Mouse (Mus musculus): ENCODE results near the gene Cfap126. TPM values are rescaled to one million over a fixed set of nuclear protein-coding genes. Genes with fewer than 3 reads are reported as not detected.

Cfap126 gene
- total RNA-seq, 4 experiments from 2014 or later = 0.60 to 2.0 (median 0.88) TPM

Small RNA genes within 50 kb of the gene (microRNA-seq; reads per million reads assigned to microRNA genes)
- not detected for gene Gm27552
- gene Gm27844 = not detected
- not detected for gene Mir6546

Other genes with a start within 250 kb of the Cfap126 start
- gene Atf6, start 246.1 kb upstream of the Cfap126 start, total RNA-seq (2022) = 10 to 100 TPM; 70.6 to 81.4 (median 76.4) TPM
- gene Gm26620, start 228.9 kb upstream of the Cfap126 start, total RNA-seq (2022) = under 1 TPM in 3 of 4 experiments, not detected in 1; 0.44 to 0.68 (median 0.57) TPM
- 1 to 10 TPM; 7.6 to 8.9 (median 8.3) TPM for gene Dusp12, start 228.4 kb upstream of the Cfap126 start, total RNA-seq (2022)
- not detected for gene Fcrlb, start 201.0 kb upstream of the Cfap126 start, total RNA-seq (2022)
- gene Fcrla, start 186.3 kb upstream of the Cfap126 start, total RNA-seq (2022) = 1 to 10 TPM in 1 of 4 experiments, under 1 TPM in 2, not detected in 1; 0.75 to 1.1 (median 0.86) TPM
- gene Fcgr2b, start 137.4 kb upstream of the Cfap126 start, total RNA-seq (2022) = 10 to 100 TPM in 1 of 4 experiments, 1 to 10 TPM in 3; 3.9 to 10.6 (median 5.7) TPM
- gene Fcgr4, start 95.0 kb upstream of the Cfap126 start, total RNA-seq (2022) = 1 to 10 TPM in 1 of 4 experiments, under 1 TPM in 2, not detected in 1; 0.22 to 1.4 (median 0.50) TPM
- 10 to 100 TPM in 2 of 4 experiments, 1 to 10 TPM in 2; 7.8 to 13.7 (median 9.7) TPM for gene Fcgr3, start 49.0 kb upstream of the Cfap126 start, total RNA-seq (2022)
- gene Sdhc, start 36.7 kb downstream of the Cfap126 start, total RNA-seq (2022) = 1,000 to 10,000 TPM; 1,259 to 1,304 (median 1,268) TPM
- under 1 TPM in 2 of 4 experiments, not detected in 2; 0.31 to 0.41 TPM for gene Mpz, start 36.8 kb downstream of the Cfap126 start, total RNA-seq (2022)
- 100 to 1,000 TPM; 193 to 360 (median 253) TPM for gene Pcp4l1, start 82.3 kb downstream of the Cfap126 start, total RNA-seq (2022)
- gene Nr1i3, start 100.1 kb downstream of the Cfap126 start, total RNA-seq (2022) = not detected
- gene Tomm40l, start 108.6 kb downstream of the Cfap126 start, total RNA-seq (2022) = 100 to 1,000 TPM in 1 of 4 experiments, 10 to 100 TPM in 3; 94.3 to 111 (median 97.4) TPM
- 1 to 10 TPM; 1.8 to 4.9 (median 1.9) TPM for gene Apoa2, start 111.1 kb downstream of the Cfap126 start, total RNA-seq (2022)
- gene Fcer1g, start 120.4 kb downstream of the Cfap126 start, total RNA-seq (2022) = 10 to 100 TPM in 2 of 4 experiments, 1 to 10 TPM in 2; 8.2 to 14.4 (median 11.5) TPM
- under 1 TPM; 0.19 to 0.60 (median 0.25) TPM for gene Adamts4, start 136.5 kb downstream of the Cfap126 start, total RNA-seq (2022)
- gene Ndufs2, start 137.5 kb downstream of the Cfap126 start, total RNA-seq (2022) = 1,000 to 10,000 TPM; 1,619 to 1,708 (median 1,672) TPM
- gene B4galt3, start 156.4 kb downstream of the Cfap126 start, total RNA-seq (2022) = 10 to 100 TPM; 15.4 to 20.8 (median 19.1) TPM
- 10 to 100 TPM; 11.9 to 16.6 (median 12.7) TPM for gene Ppox, start 167.3 kb downstream of the Cfap126 start, total RNA-seq (2022)
- 10 to 100 TPM; 18.9 to 21.1 (median 19.9) TPM for gene Usp21, start 174.1 kb downstream of the Cfap126 start, total RNA-seq (2022)
- gene Ufc1, start 181.1 kb downstream of the Cfap126 start, total RNA-seq (2022) = 10 to 100 TPM; 88.2 to 96.3 (median 90.7) TPM
- gene Dedd, start 215.2 kb downstream of the Cfap126 start, total RNA-seq (2022) = 10 to 100 TPM; 21.2 to 26.1 (median 21.9) TPM
- gene Nit1, start 231.7 kb downstream of the Cfap126 start, total RNA-seq (2022) = 10 to 100 TPM; 26.9 to 36.8 (median 29.4) TPM
- 100 to 1,000 TPM in 1 of 4 experiments, 10 to 100 TPM in 3; 55.3 to 103 (median 78.2) TPM for gene Pfdn2, start 231.8 kb downstream of the Cfap126 start, total RNA-seq (2022)
- gene Klhdc9, start 246.9 kb downstream of the Cfap126 start, total RNA-seq (2022) = under 1 TPM in 1 of 4 experiments, not detected in 3; 0.16 TPM

All from heart, adult 8-10 months (tissue).